Mouse (Mus musculus): Measurements from ENCODE around the gene Arcn1. TPM values are rescaled to one million over a fixed set of nuclear protein-coding genes. Genes with fewer than 3 reads are reported as not detected.
A peak's percentile ranks its signal among the peaks of the same experiment; 100 is the strongest.

Gene Arcn1
- polyA plus RNA-seq, 1 experiment: 0.52 TPM

- no peaks in the 10 kb centered on the region for H3K9me3 ChIP-seq (ENCODE audit: control insufficient read depth, low read length)
- no peak for TF ChIP-seq GATA1 (IDR thresholded peaks at IDR 0.05; ENCODE audit: low read length)
- TF ChIP-seq TAL1 (IDR thresholded peaks at IDR 0.05; ENCODE audit: low read length): no peak
- H3K4me1 ChIP-seq (ENCODE audit: control insufficient read depth): peaks cover 20% of the 10 kb centered on the region
- H3K27me3 ChIP-seq (ENCODE audit: control insufficient read depth): peaks cover 22% of the 10 kb centered on the region
- H3K36me3 ChIP-seq (ENCODE audit: control insufficient read depth): peaks cover 2% of the 10 kb centered on the region; the same call in 1 of the 2 replicates
- peak overlapping the region; percentile 36 for H3K4me3 ChIP-seq (replicated peaks)
These were observed 59.2 kb downstream of the Arcn1 start for GRCm38 (mm10) chr9:44708429-44708765.

DNA sequence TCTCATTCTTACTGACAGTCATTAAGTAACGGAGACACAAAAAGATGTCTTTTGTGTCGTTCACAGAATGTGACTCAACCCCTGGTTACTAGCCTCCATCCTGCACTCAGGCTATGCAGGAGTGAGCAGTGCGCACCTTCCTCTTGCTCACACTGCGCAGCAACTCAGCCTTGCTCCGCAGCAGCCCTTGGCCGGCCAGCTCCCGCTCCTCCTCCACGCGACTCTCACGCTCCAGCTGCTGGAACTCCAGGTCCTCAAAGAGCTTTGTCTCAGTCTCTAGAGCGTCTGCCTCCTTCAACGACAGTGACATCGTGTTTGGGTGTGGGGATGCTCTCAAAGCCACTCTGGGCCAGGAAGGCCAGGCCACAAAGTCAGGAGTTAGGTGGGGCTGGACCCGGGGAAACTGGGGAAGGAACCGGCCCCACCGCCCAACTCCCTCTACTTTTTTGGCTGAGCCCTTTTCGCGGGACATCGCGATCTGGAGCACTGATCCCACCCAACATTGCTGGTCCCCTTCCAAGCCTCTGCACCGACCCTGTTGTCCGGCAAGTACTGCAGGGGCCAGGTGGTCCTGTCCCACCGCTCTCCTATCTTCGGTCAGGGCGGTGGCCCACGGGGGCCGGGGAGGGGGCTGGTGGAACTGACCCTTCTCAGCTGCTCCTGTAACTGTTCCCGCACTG is 59.8 kb downstream of the Arcn1 start:
- TF ChIP-seq GATA1 (IDR thresholded peaks at IDR 0.05; ENCODE audit: low read length): no peak
- no peak for TF ChIP-seq TAL1 (IDR thresholded peaks at IDR 0.05; ENCODE audit: low read length)
- Histone ChIP-seq H3K27me3 (ENCODE audit: control insufficient read depth) (peaks cover 22% of the 10 kb centered on the region), H3K4me3 (replicated peaks) (peak overlapping the region; percentile 36)

GRCm38 (mm10) chr9:44699730-44700129 is 67.9 kb downstream of the Arcn1 start:
- H3K4me1 ChIP-seq (ENCODE audit: control insufficient read depth): no peaks in the 10 kb centered on the region
- H3K4me3 ChIP-seq (replicated peaks): no peak overlapping the region
- TF ChIP-seq TAL1 (IDR thresholded peaks at IDR 0.05; ENCODE audit: low read length): no peak
- no peak for TF ChIP-seq GATA1 (IDR thresholded peaks at IDR 0.05; ENCODE audit: low read length)
- H3K27me3 ChIP-seq (ENCODE audit: control insufficient read depth): no peaks in the 10 kb centered on the region
- H3K9me3 ChIP-seq (ENCODE audit: control insufficient read depth, low read length): no peaks in the 10 kb centered on the region
- peaks cover 5% of the 10 kb centered on the region; the same call in 1 of the 2 replicates for H3K36me3 ChIP-seq (ENCODE audit: control insufficient read depth)

More for the DNA sequence above, 59.8 kb downstream of the Arcn1 start:
- Histone ChIP-seq H3K36me3 (ENCODE audit: control insufficient read depth) (peaks cover 2% of the 10 kb centered on the region; the same call in 1 of the 2 replicates), H3K9me3 (ENCODE audit: control insufficient read depth, low read length) (no peaks in the 10 kb centered on the region), H3K4me1 (ENCODE audit: control insufficient read depth) (peaks cover 15% of the 10 kb centered on the region)

DNA sequence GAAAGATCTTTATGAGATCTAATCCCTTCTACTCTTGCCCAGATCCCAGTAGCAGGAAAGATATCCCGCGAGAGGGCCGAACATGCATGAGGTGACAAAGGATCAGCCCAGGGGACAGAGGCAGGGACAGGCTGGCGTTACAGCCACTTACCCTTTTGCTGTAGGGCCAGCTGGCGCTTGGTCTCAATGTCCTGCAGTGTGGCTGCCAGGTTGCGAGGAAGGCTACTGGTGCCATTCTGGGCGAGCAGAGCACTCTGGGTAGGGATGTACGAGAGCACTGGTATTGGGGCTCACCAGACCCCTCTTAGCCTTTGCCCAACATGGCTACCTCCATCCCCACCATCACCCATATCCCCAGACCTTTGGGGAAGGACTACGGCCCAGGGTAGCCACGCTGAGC is 68.4 kb downstream of the Arcn1 start:
- H3K4me3 ChIP-seq (replicated peaks): no peak overlapping the region
- no peaks in the 10 kb centered on the region for H3K4me1 ChIP-seq (ENCODE audit: control insufficient read depth)
- TF ChIP-seq GATA1 (IDR thresholded peaks at IDR 0.05; ENCODE audit: low read length): no peak
- TF ChIP-seq TAL1 (IDR thresholded peaks at IDR 0.05; ENCODE audit: low read length): no peak
- peaks cover 5% of the 10 kb centered on the region; the same call in 1 of the 2 replicates for H3K36me3 ChIP-seq (ENCODE audit: control insufficient read depth)
- no peaks in the 10 kb centered on the region for H3K27me3 ChIP-seq (ENCODE audit: control insufficient read depth)
- H3K9me3 ChIP-seq (ENCODE audit: control insufficient read depth, low read length): no peaks in the 10 kb centered on the region

- Histone ChIP-seq H3K4me3 (replicated peaks) (no peak overlapping the region), H3K36me3 (ENCODE audit: control insufficient read depth) (peaks cover 5% of the 10 kb centered on the region; the same call in 1 of the 2 replicates), H3K4me1 (ENCODE audit: control insufficient read depth) (no peaks in the 10 kb centered on the region), H3K27me3 (ENCODE audit: control insufficient read depth) (no peaks in the 10 kb centered on the region), H3K9me3 (ENCODE audit: control insufficient read depth, low read length) (no peaks in the 10 kb centered on the region)
- TF ChIP-seq TAL1 (IDR thresholded peaks at IDR 0.05; ENCODE audit: low read length): no peak
- no peak for TF ChIP-seq GATA1 (IDR thresholded peaks at IDR 0.05; ENCODE audit: low read length)
These were observed 69.8 kb downstream of the Arcn1 start for GRCm38 (mm10) chr9:44697866-44698265.

DNA sequence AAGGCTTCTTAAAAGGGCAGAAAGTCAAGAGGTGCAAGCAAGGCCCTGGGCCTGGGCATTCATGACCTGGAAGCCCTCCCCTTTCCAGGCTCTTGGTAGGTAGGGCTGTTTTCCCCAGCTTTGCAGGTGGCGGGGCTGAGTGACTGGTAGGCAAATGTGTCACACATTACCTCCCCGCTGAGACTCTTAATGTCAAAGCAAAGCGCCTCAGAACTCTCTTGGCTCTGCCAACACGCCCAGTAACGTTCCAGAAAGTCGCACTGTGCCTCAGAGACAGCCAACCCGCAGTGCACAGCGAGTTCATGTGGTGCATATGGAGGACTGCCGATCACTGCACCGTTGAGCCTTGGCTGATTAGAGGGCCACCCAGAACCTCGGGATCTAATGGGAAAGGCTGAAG is 74.6 kb downstream of the Arcn1 start:
- Histone ChIP-seq H3K27me3 (ENCODE audit: control insufficient read depth) (no peaks in the 10 kb centered on the region), H3K36me3 (ENCODE audit: control insufficient read depth) (peaks cover 4% of the 10 kb centered on the region; the same call in 1 of the 2 replicates), H3K4me3 (replicated peaks) (no peak overlapping the region), H3K4me1 (ENCODE audit: control insufficient read depth) (peaks cover 2% of the 10 kb centered on the region; the same call in 1 of the 2 replicates), H3K9me3 (ENCODE audit: control insufficient read depth, low read length) (no peaks in the 10 kb centered on the region)
- TF ChIP-seq GATA1 (IDR thresholded peaks at IDR 0.05; ENCODE audit: low read length) (no peak), TAL1 (IDR thresholded peaks at IDR 0.05; ENCODE audit: low read length) (no peak)

DNA sequence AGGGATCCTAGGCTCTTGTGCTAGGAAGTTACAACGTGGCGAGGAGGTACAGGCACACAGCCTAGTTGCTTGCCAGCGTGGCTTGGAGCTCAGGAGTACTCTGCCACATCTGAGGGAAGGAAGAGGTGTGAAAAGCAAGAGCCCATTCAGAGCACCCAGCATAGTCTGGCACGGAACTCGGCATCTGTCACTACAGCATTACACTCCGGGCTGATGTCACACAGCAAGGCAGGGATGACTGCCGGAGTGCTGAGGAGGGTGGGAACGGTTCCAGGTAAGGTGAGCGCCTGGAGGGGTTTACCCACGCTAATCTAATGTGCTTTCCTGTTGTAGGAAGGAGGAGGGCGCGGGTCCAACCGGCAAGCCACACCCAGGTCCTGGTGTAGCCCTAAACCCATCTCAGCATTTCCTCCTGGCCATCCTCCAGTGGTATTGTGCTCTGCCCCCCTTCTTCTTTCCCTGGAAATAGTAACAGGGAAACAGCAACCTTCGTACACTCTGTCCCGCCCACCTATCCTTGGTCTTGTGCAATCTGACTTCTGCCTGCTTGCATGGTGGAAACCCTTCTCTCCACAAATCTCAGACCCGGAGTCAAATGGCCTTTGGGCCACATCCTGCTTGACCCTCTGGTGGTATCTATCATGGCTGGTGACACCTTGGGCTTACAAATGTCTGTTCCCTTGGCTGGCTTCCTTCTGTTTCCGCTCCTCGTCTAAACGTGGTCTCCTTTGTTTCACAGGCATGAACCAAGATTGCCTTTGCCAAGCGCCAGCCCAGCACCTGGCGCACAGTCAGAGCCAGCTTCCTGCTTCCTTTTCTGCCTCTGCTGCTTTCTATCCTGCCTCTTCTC is 75.7 kb downstream of the Arcn1 start:
- no peaks in the 10 kb centered on the region for H3K9me3 ChIP-seq (ENCODE audit: control insufficient read depth, low read length)
- no peaks in the 10 kb centered on the region; the same call in 1 of the 2 replicates for H3K36me3 ChIP-seq (ENCODE audit: control insufficient read depth)
- TF ChIP-seq TAL1 (IDR thresholded peaks at IDR 0.05; ENCODE audit: low read length): no peak
- TF ChIP-seq GATA1 (IDR thresholded peaks at IDR 0.05; ENCODE audit: low read length): no peak
- peaks cover 2% of the 10 kb centered on the region; the same call in 1 of the 2 replicates for H3K4me1 ChIP-seq (ENCODE audit: control insufficient read depth)
- no peak overlapping the region for H3K4me3 ChIP-seq (replicated peaks)
- H3K27me3 ChIP-seq (ENCODE audit: control insufficient read depth): no peaks in the 10 kb centered on the region

Other genes starting within 250 kb of the Arcn1 start
- not detected in 2 replicates for gene Cxcr5, start 206.0 kb downstream of the Arcn1 start, polyA plus RNA-seq (2012)
- gene Ddx6, start 163.0 kb downstream of the Arcn1 start, polyA plus RNA-seq (2012): 1.2 and 1.7 TPM in 2 replicates
- gene Treh, start 94.6 kb downstream of the Arcn1 start, polyA plus RNA-seq (2012): not detected in 2 replicates
- gene Phldb1, start 32.6 kb downstream of the Arcn1 start, polyA plus RNA-seq (2012): 0.15 and 0.23 TPM in 2 replicates
- gene Ift46, start 63 bp upstream of the Arcn1 start, polyA plus RNA-seq (2012): 0.29 and 0.86 TPM in 2 replicates
- gene Tmem25, start 31.5 kb upstream of the Arcn1 start, polyA plus RNA-seq (2012): 0.01 TPM in 1 of 2 replicates, not detected in the other
- gene Ttc36, start 35.2 kb upstream of the Arcn1 start, polyA plus RNA-seq (2012): 0.12 and 0.83 TPM in 2 replicates
- 0.29 and 0.38 TPM in 2 replicates for gene Kmt2a, start 113.5 kb upstream of the Arcn1 start, polyA plus RNA-seq (2012)
- 7.2 and 8.5 TPM in 2 replicates for gene Atp5l, start 152.9 kb upstream of the Arcn1 start, polyA plus RNA-seq (2012)
- gene Ube4a, start 197.8 kb upstream of the Arcn1 start, polyA plus RNA-seq (2012): 0.21 and 0.31 TPM in 2 replicates
- not detected in 2 replicates for gene Cd3g, start 212.6 kb upstream of the Arcn1 start, polyA plus RNA-seq (2012)
- gene Cd3d, start 213.9 kb upstream of the Arcn1 start, polyA plus RNA-seq (2012): not detected in 2 replicates
- 0.02 TPM in 1 of 2 replicates, not detected in the other for gene Cd3e, start 241.8 kb upstream of the Arcn1 start, polyA plus RNA-seq (2012)

All from erythroblast, embryonic 14.5 days (primary cell).